ENCODE assay signal across 11 mouse cellular contexts in the genomic region with DNA sequence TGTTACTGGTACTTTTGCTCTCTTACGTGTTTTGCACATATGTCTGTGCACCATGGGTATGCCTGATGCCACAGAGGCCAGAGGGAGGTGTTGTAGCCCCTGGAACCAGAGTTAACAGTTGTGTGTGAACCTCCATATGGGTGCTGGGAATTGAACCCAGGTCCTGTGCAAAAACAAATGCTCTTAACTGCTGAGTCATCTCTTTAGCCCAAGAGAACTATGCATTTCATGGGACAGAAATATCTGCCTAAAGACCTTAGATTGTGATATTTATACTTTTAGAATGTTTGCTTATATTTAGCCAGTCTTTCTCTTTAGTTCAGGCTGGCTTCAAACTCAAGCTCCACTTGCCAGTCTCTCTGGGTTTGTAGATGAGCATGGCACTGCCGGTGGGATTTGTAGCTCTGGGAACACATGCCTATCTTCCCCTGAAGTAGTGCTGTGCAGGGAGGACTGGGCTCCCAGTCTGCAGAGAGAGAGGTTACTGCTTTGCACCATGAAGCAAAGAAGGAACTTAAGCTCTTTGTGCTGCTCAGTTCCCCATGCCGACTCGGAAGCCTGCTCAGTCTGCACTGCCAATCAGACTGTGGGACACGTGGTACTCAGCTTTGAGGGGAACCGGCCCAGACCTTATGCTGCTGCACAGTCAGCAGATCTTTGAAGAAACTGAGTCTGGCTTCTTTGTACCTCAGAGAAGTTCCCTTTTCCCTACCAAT. TPM values are rescaled to one million over a fixed set of nuclear protein-coding genes. Genes with fewer than 3 reads are reported as not detected.
DNase-seq lines count a peak whose midpoint lies in the region; ATAC-seq and TF ChIP-seq lines count a peak whose summit lies in the region.
"Had no signal": no experiment of that assay in that cellular context is flagged by ENCODE, and none has a peak within 500 bp of the region (broad histone marks: within the 10 kb centered on the region; RNA-seq: fewer than 3 reads in every experiment).

No protein-coding gene starts in this region.

- no peak overlapping the region for H3K27ac ChIP-seq in kidney, embryonic 14.5 days (ENCODE audit: low read depth, low read length)
- H3K27ac ChIP-seq in CH12.LX (ENCODE audit: insufficient read depth, low read depth): no peak overlapping the region
- peak overlapping the region; percentile 51; the same call in 1 of the 2 replicates for H3K27ac ChIP-seq in brown adipose tissue, adult 24 weeks (replicated peaks; ENCODE audit: low read depth, low read length)
- no peak overlapping the region for H3K27ac ChIP-seq in hindbrain, embryonic 12.5 days
- H3K27ac ChIP-seq: heart, embryonic 15.5 days; limb, embryonic 12.5 days had no signal

- no peaks in the 10 kb centered on the region; the same call in 1 of the 2 replicates for H3K79me2 ChIP-seq in CH12.LX (replicated peaks; ENCODE audit: control insufficient read depth, extremely low read depth, insufficient read depth, poor library complexity, severe bottlenecking)

- DNase-seq in kidney, postnatal 10 days: peak; percentile 22
- no peak for DNase-seq in CH12.LX (ENCODE audit: extremely low read depth)
- DNase-seq in right cerebral cortex, postnatal 4 days: no peak
- DNase-seq: kidney, adult 18-20 months had no signal

- H3K4me1 ChIP-seq in kidney, embryonic 14.5 days (ENCODE audit: control insufficient read depth, insufficient read depth, low read length): 0 out of 2 replicates have a peak, but pooled peaks cover 5% of the 10 kb centered on the region
- peaks cover 8 to 32% of the 10 kb centered on the region in 2 experiments for H3K4me1 ChIP-seq in CH12.LX (ENCODE audit: control insufficient read depth in 1 of 2, insufficient read depth in 2 of 2)
- peaks cover 7% of the 10 kb centered on the region for H3K4me1 ChIP-seq in brown adipose tissue, adult 24 weeks (ENCODE audit: control insufficient read depth, insufficient read depth, insufficient read length, low read length)
- peaks cover 20% of the 10 kb centered on the region for H3K4me1 ChIP-seq in megakaryocyte, embryonic 14.5 days
- H3K4me1 ChIP-seq in hindbrain, embryonic 12.5 days: no peaks in the 10 kb centered on the region
- H3K4me1 ChIP-seq: heart, embryonic 15.5 days had no signal

- TF ChIP-seq RAD21 in CH12.LX (IDR thresholded peaks at IDR 0.05; ENCODE audit: low read depth, low read length): no peak

- no peak overlapping the region for H3K9ac ChIP-seq in kidney, embryonic 14.5 days (ENCODE audit: low read depth, low read length)
- H3K9ac ChIP-seq in CH12.LX (ENCODE audit: insufficient read depth, low read depth): no peak overlapping the region
- no peak overlapping the region for H3K9ac ChIP-seq in hindbrain, embryonic 12.5 days
- H3K9ac ChIP-seq: heart, embryonic 15.5 days; limb, embryonic 12.5 days had no signal

- peaks cover 36% of the 10 kb centered on the region for H3K36me3 ChIP-seq in kidney, embryonic 14.5 days (ENCODE audit: control insufficient read depth, insufficient read depth, low read length)
- H3K36me3 ChIP-seq in CH12.LX (replicated peaks in 1 of 2; ENCODE audit: control insufficient read depth in 1 of 2, insufficient read depth in 1 of 2, low read length in 1 of 2): peaks cover 13 to 60% of the 10 kb centered on the region in 2 experiments
- H3K36me3 ChIP-seq in megakaryocyte, embryonic 14.5 days (replicated peaks; ENCODE audit: low read length): peaks cover 74% of the 10 kb centered on the region
- H3K36me3 ChIP-seq in hindbrain, embryonic 12.5 days: peaks cover 14% of the 10 kb centered on the region

- H3K4me2 ChIP-seq in kidney, embryonic 14.5 days (replicated peaks; ENCODE audit: low read depth, low read length): no peak overlapping the region
- no peak overlapping the region for H3K4me2 ChIP-seq in CH12.LX (ENCODE audit: insufficient read depth, low read depth, poor library complexity, severe bottlenecking)
- no peak overlapping the region for H3K4me2 ChIP-seq in hindbrain, embryonic 12.5 days (replicated peaks)
- H3K4me2 ChIP-seq: heart, embryonic 15.5 days; limb, embryonic 12.5 days had no signal

- WGBS in kidney, embryonic 14.5 days: 88% methylated on average over 6 of the region's 6 CpGs
- 72% methylated on average over 6 of the region's 6 CpGs for WGBS in hindbrain, embryonic 12.5 days

- TF ChIP-seq EP300 in CH12.LX (IDR thresholded peaks at IDR 0.05; ENCODE audit: low read length): no peak

- in situ Hi-C loops in CH12.LX (cut with MboI; ENCODE audit: low pct_ligation_motif_present, low pct_unique_long_range_greater_than_20kb, low sequenced_read_pairs): no loop called here

- H3K4me3 ChIP-seq in kidney, embryonic 14.5 days (ENCODE audit: low read length): no peak overlapping the region
- no peak overlapping the region for H3K4me3 ChIP-seq in CH12.LX (replicated peaks in 1 of 3; ENCODE audit: low read depth in 2 of 3, low read length in 2 of 3, poor library complexity in 1 of 3)
- H3K4me3 ChIP-seq in brown adipose tissue, adult 24 weeks (ENCODE audit: insufficient read depth, low read depth, low read length): no peak overlapping the region
- H3K4me3 ChIP-seq in megakaryocyte, embryonic 14.5 days (replicated peaks): peak overlapping the region; percentile 15
- no peak overlapping the region for H3K4me3 ChIP-seq in hindbrain, embryonic 12.5 days
- H3K4me3 ChIP-seq: heart, embryonic 15.5 days; limb, embryonic 12.5 days had no signal

- dilution Hi-C loops in CH12.LX (cut with MboI; ENCODE audit: extremely low pct_ligation_motif_present, extremely low pct_unique_long_range_greater_than_20kb, low sequenced_read_pairs): no loop called here

- no peaks in the 10 kb centered on the region for H3K9me3 ChIP-seq in kidney, embryonic 14.5 days (ENCODE audit: control insufficient read depth, low read length)
- H3K9me3 ChIP-seq in CH12.LX (replicated peaks; ENCODE audit: low read length): no peaks in the 10 kb centered on the region
- no peaks in the 10 kb centered on the region for H3K9me3 ChIP-seq in megakaryocyte, embryonic 14.5 days
- no peaks in the 10 kb centered on the region for H3K9me3 ChIP-seq in hindbrain, embryonic 12.5 days (replicated peaks)
- H3K9me3 ChIP-seq: heart, embryonic 15.5 days; limb, embryonic 12.5 days had no signal

- TF ChIP-seq CTCF in CH12.LX (conservative IDR thresholded peaks at IDR 0.05 in 1 of 2, IDR thresholded peaks at IDR 0.05 in 1 of 2; ENCODE audit: low read depth in 2 of 2, low read length in 2 of 2): no peak

- no peak for TF ChIP-seq POLR2A in CH12.LX (IDR thresholded peaks at IDR 0.05; ENCODE audit: low read depth, low read length)

- no peak for ATAC-seq in kidney, embryonic 14.5 days (ENCODE audit: low FRiP score, low TSS enrichment)
- ATAC-seq in hindbrain, embryonic 12.5 days (ENCODE audit: low FRiP score): no peak
- ATAC-seq in activated CD4-positive, CD25-positive, alpha-beta regulatory T cell, adult 4 months: no peak

- no peaks in the 10 kb centered on the region for H3K27me3 ChIP-seq in kidney, embryonic 14.5 days (ENCODE audit: control insufficient read depth, insufficient read depth, low read length)
- no peaks in the 10 kb centered on the region for H3K27me3 ChIP-seq in CH12.LX (replicated peaks)
- no peaks in the 10 kb centered on the region for H3K27me3 ChIP-seq in megakaryocyte, embryonic 14.5 days (replicated peaks)
- no peaks in the 10 kb centered on the region for H3K27me3 ChIP-seq in hindbrain, embryonic 12.5 days
- H3K27me3 ChIP-seq: heart, embryonic 15.5 days; limb, embryonic 12.5 days had no signal

TF ChIP-seq in CH12.LX, 34 proteins besides CTCF, POLR2A, EP300 and RAD21:
- peak; percentile 70; the same call in 1 of the 2 replicates for TF ChIP-seq MAFK (IDR thresholded peaks at IDR 0.05; ENCODE audit: insufficient replicate concordance, low read length)
- TF ChIP-seq TBP (conservative IDR thresholded peaks at IDR 0.05; ENCODE audit: low read depth, low read length): no peak
- no peak for TF ChIP-seq PAX5 (IDR thresholded peaks at IDR 0.05; ENCODE audit: low read length)
- TF ChIP-seq ZNF384 (IDR thresholded peaks at IDR 0.05; ENCODE audit: low read depth, low read length): no peak
- TF ChIP-seq BHLHE40 (IDR thresholded peaks at IDR 0.05; ENCODE audit: low read depth, low read length): no peak
- TF ChIP-seq POLR2AphosphoS2 (IDR thresholded peaks at IDR 0.05; ENCODE audit: low read depth, low read length): no peak

RNA-seq across cellular contexts. Expression of gene Itprid2, which starts 18.1 kb away (rescaled TPM):
- 11.4 and 26.5 TPM in 2 replicates for polyA plus RNA-seq in kidney, embryonic 14.5 days (2014; fragmentation: Nextera tagmentation; extraction: Ambion mirVana)
- total RNA-seq in CH12.LX (2012; rRNA removed): 8.2 TPM in 2 replicates
- 3.9 and 4.3 TPM in 2 replicates for total RNA-seq in CH12.LX (2014; rRNA removed)
- 15.4 and 17.7 TPM in 2 replicates for polyA plus RNA-seq in CH12.LX (2012; ENCODE audit: insufficient read length, low read depth)
- 63.1 and 81.4 TPM in 2 replicates for polyA plus RNA-seq in brown adipose tissue, adult 24 weeks (2012; ENCODE audit: insufficient read depth, insufficient read length, missing spikeins)
- 0.83 and 2.3 TPM in 2 replicates for polyA plus RNA-seq in megakaryocyte, embryonic 14.5 days (2012; ENCODE audit: insufficient read depth, low replicate concordance)
- 7.4 and 8.1 TPM in 2 replicates for polyA plus RNA-seq in hindbrain, embryonic 12.5 days (2016; fragmentation: Nextera tagmentation; extraction: Ambion mirVana)
- polyA plus RNA-seq in activated CD4-positive, CD25-positive, alpha-beta regulatory T cell, adult 4 months (2017; shearing (Covaris generic)): 1 to 10 TPM; 3.6 to 3.9 TPM

RNA-seq across cellular contexts. Expression of gene Ppp1r1c, which starts 54.3 kb away (rescaled TPM):
- polyA plus RNA-seq in kidney, embryonic 14.5 days (2014; fragmentation: Nextera tagmentation; extraction: Ambion mirVana): not detected in 2 replicates
- total RNA-seq in CH12.LX (2012; rRNA removed): not detected in 2 replicates
- total RNA-seq in CH12.LX (2014; rRNA removed): not detected in 2 replicates
- not detected in 2 replicates for polyA plus RNA-seq in CH12.LX (2012; ENCODE audit: insufficient read length, low read depth)
- polyA plus RNA-seq in brown adipose tissue, adult 24 weeks (2012; ENCODE audit: insufficient read depth, insufficient read length, missing spikeins): not detected in 2 replicates
- polyA plus RNA-seq in megakaryocyte, embryonic 14.5 days (2012; ENCODE audit: insufficient read depth, low replicate concordance): not detected in 2 replicates
- 11.2 and 19.4 TPM in 2 replicates for polyA plus RNA-seq in hindbrain, embryonic 12.5 days (2016; fragmentation: Nextera tagmentation; extraction: Ambion mirVana)
- polyA plus RNA-seq in activated CD4-positive, CD25-positive, alpha-beta regulatory T cell, adult 4 months (2017; shearing (Covaris generic)): not detected

Comparison
In these comparisons a context has a peak if more than half of its experiments do, and no peak if none do; other contexts are left out.
1. RNA of gene Ppp1r1c, which starts 54.3 kb away (polyA plus RNA-seq): 11.2 to 19.4 TPM in hindbrain, embryonic 12.5 days; not detected in kidney, embryonic 14.5 days, not detected in CH12.LX, not detected in brown adipose tissue, adult 24 weeks, not detected in megakaryocyte, embryonic 14.5 days and not detected in activated CD4-positive, CD25-positive, alpha-beta regulatory T cell, adult 4 months; every median in the first group is over 10 times any median in the second.